Mouse (Mus musculus) olfactory bulb, adult 2 months (tissue): ENCODE measurements around the gene Frmd4b.

Experiments used
- CTCF ChIP-seq: fragments of 200-500 bp; IDR thresholded peaks from 2 replicates; pipeline ENCODE4 v1.5.1; 2012; ENCODE audit warnings: low read depth, mild to moderate bottlenecking, low read length, moderate library complexity; ENCODE audit not compliant: insufficient read depth
- POLR2A ChIP-seq: fragments of 200-500 bp; IDR thresholded peaks from 2 replicates; pipeline ENCODE4 v1.6.1; 2012; ENCODE audit warnings: mild to moderate bottlenecking, low read depth, low read length, moderate library complexity; ENCODE audit not compliant: insufficient read depth

GRCm38 (mm10) chr6:97419771-97420446 lies 197.4 kb downstream of the Frmd4b start:
- TF ChIP-seq CTCF: no peak
- TF ChIP-seq POLR2A: no peak
